Mouse (Mus musculus) midbrain, embryonic 11.5 days (tissue): ENCODE data around the gene Hps6. TPM values are rescaled to one million over a fixed set of nuclear protein-coding genes. Genes with fewer than 3 reads are reported as not detected.

Experiments used
- ATAC-seq: fragments of 200-750 bp; cut with Nextera tagmentation; 2 replicates; pipeline ENCODE4 v1.8.0; 2017; ENCODE audit warnings: moderate TSS enrichment, moderate library complexity; ENCODE audit not compliant: low FRiP score
- DNase-seq: peaks from one replicate; pipeline ENCODE4 v3.0.0; 2015; ENCODE audit warnings: low spot score; ENCODE audit errors: missing footprints
- H3K27ac ChIP-seq: fragments of 300-500 bp; sonication (generic); 2 replicates; pipeline ENCODE4 v1.5.1; 2014; ENCODE audit warnings: low read depth, low read length
- H3K27me3 ChIP-seq: fragments of 300-500 bp; sonication (generic); 2 replicates; pipeline ENCODE4 v1.6.1; 2014; ENCODE audit warnings: mild to moderate bottlenecking, low read length, moderate library complexity, mixed read lengths; ENCODE audit not compliant: control insufficient read depth, insufficient read depth
- H3K36me3 ChIP-seq: fragments of 300-500 bp; sonication (generic); 2 replicates; pipeline ENCODE4 v1.6.1; 2014; ENCODE audit warnings: mild to moderate bottlenecking, low read length, moderate library complexity, mixed read lengths; ENCODE audit not compliant: control insufficient read depth, insufficient read depth
- H3K4me1 ChIP-seq: fragments of 300-500 bp; sonication (generic); 2 replicates; pipeline ENCODE4 v1.6.1; 2014; ENCODE audit warnings: low read length; ENCODE audit not compliant: control insufficient read depth, insufficient read depth
- H3K4me2 ChIP-seq: fragments of 300-500 bp; sonication (generic); 2 replicates; pipeline ENCODE4 v1.6.1; 2014; ENCODE audit warnings: mild to moderate bottlenecking, moderate library complexity
- H3K4me3 ChIP-seq: fragments of 300-500 bp; sonication (generic); 2 replicates; pipeline ENCODE4 v1.5.1; 2014; ENCODE audit warnings: low read depth, low read length
- H3K9ac ChIP-seq: fragments of 300-500 bp; sonication (generic); 2 replicates; pipeline ENCODE4 v1.6.1; 2014; ENCODE audit warnings: low read length
- H3K9me3 ChIP-seq: fragments of 300-500 bp; sonication (generic); 2 replicates; pipeline ENCODE4 v1.6.1; 2016; ENCODE audit warnings: low read length; ENCODE audit not compliant: control insufficient read depth
- WGBS: fragments of 180-500 bp; shearing (Covaris S2); extraction: QIAGEN DNeasy Blood & Tissue Kit; methylation state at CpG from one replicate; pipeline ENCODE4 v1.1.7; 2014; 5-methylcytosine and 5-hydroxymethylcytosine counted together
- polyA plus RNA-seq: library from polyadenylated mRNA; unstranded; fragments of >200 nt; fragmentation: Nextera tagmentation; extraction: Ambion mirVana; gene quantifications from 2 replicates; pipeline ENCODE4 v1.2.1, GENCODE M21; 2014

The Hps6 gene
- polyA plus RNA-seq, 1 experiment from 2014 or later = 1.4 TPM

DNA sequence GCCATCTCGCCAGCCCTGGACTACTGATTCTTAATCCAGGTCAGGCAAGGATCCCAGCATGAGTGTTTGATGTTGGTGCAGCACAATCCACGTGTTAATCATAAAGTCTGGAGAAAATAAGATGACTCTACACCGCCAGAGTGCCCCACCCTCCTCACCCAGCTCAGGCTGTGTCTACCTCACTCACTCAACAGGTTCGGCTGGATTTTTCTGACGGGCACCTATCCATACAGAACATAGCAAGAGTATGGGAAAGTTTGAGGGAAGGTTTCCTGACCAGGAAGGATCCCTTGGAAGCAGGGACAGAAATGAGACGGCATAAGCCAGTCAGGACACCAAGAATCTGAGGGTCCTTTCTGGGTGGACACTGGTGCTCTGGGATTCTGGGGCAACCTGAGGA is 21.7 kb downstream of the Hps6 start:
- 86% methylated on average over 6 of the region's 6 CpGs for whole genome bisulfite sequencing
- no peak overlapping the region for H3K9ac ChIP-seq
- no peak overlapping the region for H3K27ac ChIP-seq
- DNase-seq = no peak
- H3K27me3 ChIP-seq = no peaks in the 10 kb centered on the region
- H3K4me1 ChIP-seq = no peaks in the 10 kb centered on the region
- no peak overlapping the region for H3K4me2 ChIP-seq
- no peak overlapping the region for H3K4me3 ChIP-seq
- no peak for ATAC-seq
- no peaks in the 10 kb centered on the region; the same call in 1 of the 2 replicates for H3K36me3 ChIP-seq
- no peaks in the 10 kb centered on the region for H3K9me3 ChIP-seq

DNA sequence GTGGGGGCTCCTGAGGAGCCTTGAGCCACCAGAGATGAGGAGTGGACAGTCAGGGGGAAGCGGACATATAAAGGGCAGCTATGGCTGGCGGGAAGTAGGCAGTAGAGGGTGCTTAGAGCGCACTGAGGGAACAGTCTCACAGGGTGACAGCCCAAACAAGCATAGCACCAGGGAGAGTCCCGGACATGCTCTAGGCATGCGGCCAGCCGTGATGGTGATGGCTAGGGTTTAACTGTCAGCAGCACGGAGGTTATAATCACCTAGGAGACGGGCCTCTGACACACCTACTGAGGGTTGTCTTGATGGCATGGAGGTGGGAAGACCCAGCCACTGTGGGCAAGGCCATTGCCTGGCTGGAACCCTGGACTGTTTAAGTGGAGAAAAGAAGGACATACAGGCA is 23.3 kb downstream of the Hps6 start:
- ATAC-seq = no peak
- Histone ChIP-seq H3K4me2 (no peak overlapping the region), H3K9me3 (no peaks in the 10 kb centered on the region), H3K27ac (no peak overlapping the region), H3K9ac (no peak overlapping the region), H3K4me3 (no peak overlapping the region), H3K27me3 (no peaks in the 10 kb centered on the region), H3K36me3 (no peaks in the 10 kb centered on the region; the same call in 1 of the 2 replicates), H3K4me1 (no peaks in the 10 kb centered on the region)
- no peak for DNase-seq
- WGBS = 62% methylated on average over 8 of the region's 8 CpGs

GRCm38 (mm10) chr19:46028747-46029320 is 25.5 kb downstream of the Hps6 start:
- H3K4me3 ChIP-seq = no peak overlapping the region
- ATAC-seq = no peak
- 74% methylated on average over 11 of the region's 11 CpGs for WGBS
- peak; percentile 12 for DNase-seq
- H3K9me3 ChIP-seq = no peaks in the 10 kb centered on the region
- no peaks in the 10 kb centered on the region for H3K27me3 ChIP-seq
- no peak overlapping the region for H3K4me2 ChIP-seq
- peaks cover 14% of the 10 kb centered on the region for H3K36me3 ChIP-seq
- H3K4me1 ChIP-seq = no peaks in the 10 kb centered on the region
- H3K27ac ChIP-seq = no peak overlapping the region
- H3K9ac ChIP-seq = no peak overlapping the region

DNA sequence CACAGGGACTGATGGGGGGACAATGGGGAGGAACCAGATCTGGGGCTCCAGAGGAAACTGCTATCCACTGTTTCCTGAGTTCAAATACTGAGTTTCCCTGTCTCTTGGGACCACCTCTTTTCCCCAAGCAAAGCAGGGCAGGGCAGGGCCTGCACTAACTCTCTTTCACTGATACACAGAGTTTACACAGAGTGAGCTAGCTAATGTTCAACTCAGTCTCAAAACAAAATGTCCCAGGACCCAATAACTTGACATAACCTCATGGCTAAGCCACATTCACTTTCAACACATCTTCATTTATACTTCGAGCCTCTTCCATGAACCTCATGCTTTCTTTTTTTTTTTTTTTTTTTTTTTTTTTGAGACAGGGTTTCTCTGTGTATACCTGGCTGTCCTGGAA is 26.3 kb downstream of the Hps6 start:
- no peaks in the 10 kb centered on the region for H3K4me1 ChIP-seq
- H3K27me3 ChIP-seq = no peaks in the 10 kb centered on the region
- ATAC-seq = no peak
- DNase-seq = peak; percentile 72
- H3K4me3 ChIP-seq = no peak overlapping the region
- no peak overlapping the region for H3K27ac ChIP-seq
- 95% methylated on average over 1 of the region's 1 CpGs for WGBS
- H3K9ac ChIP-seq = no peak overlapping the region
- H3K36me3 ChIP-seq = peaks cover 20% of the 10 kb centered on the region
- H3K4me2 ChIP-seq = no peak overlapping the region
- no peaks in the 10 kb centered on the region for H3K9me3 ChIP-seq

DNA sequence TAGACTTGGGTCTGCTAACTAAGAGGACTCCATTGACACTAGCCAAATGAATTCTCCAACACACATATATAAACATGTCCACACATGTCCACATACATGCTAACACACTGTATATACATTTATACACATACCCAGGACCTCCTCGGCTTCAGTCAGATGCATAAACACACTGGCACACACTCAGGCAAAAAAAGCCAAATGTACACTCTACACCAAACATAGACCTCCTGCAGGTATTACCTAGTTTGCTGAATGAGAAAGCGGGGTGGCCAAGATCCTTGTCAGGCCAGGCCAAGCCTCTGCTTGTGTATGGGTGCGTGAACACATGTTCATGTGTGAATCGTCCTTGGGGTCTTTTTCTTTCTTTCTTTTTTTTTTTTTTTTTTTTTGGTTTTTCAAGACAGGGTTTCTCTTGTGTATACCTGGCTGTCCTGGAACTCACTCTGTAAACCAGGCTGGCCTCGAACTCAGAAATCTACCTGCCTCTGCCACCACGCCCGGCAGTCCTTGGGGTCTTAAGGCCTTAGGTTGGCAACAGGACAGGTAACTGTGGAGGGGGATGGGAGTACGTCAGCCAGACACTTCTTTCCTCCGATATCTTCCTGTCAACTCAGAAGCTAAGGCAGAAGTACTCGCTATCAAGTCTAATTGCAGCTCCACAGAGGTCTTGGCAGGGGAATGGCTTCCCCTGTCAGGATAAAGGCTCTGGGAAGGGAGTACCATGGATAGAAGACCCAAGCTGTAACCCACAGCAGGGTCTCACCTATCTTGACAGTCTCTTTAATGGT is 27.1 kb downstream of the Hps6 start:
- peak; percentile 76 for DNase-seq
- 94% methylated on average over 10 of the region's 10 CpGs for WGBS

GRCm38 (mm10) chr19:46031689-46032432 is 28.6 kb downstream of the Hps6 start:
- H3K4me2 ChIP-seq = no peak overlapping the region
- peaks cover 40% of the 10 kb centered on the region for H3K36me3 ChIP-seq
- WGBS = 71% methylated on average over 9 of the region's 9 CpGs
- H3K27ac ChIP-seq = no peak overlapping the region
- H3K9me3 ChIP-seq = no peaks in the 10 kb centered on the region
- ATAC-seq (no peak), DNase-seq (peak; percentile 75)
- no peaks in the 10 kb centered on the region for H3K27me3 ChIP-seq
- H3K4me1 ChIP-seq = peaks cover 5% of the 10 kb centered on the region
- H3K9ac ChIP-seq = no peak overlapping the region
- H3K4me3 ChIP-seq = no peak overlapping the region

More for the DNA sequence above, 27.1 kb downstream of the Hps6 start:
- Histone ChIP-seq H3K4me2 (no peak overlapping the region), H3K27ac (no peak overlapping the region), H3K36me3 (peaks cover 27% of the 10 kb centered on the region), H3K9ac (no peak overlapping the region), H3K4me3 (no peak overlapping the region), H3K9me3 (no peaks in the 10 kb centered on the region), H3K4me1 (no peaks in the 10 kb centered on the region), H3K27me3 (no peaks in the 10 kb centered on the region)
- no peak for ATAC-seq

DNA sequence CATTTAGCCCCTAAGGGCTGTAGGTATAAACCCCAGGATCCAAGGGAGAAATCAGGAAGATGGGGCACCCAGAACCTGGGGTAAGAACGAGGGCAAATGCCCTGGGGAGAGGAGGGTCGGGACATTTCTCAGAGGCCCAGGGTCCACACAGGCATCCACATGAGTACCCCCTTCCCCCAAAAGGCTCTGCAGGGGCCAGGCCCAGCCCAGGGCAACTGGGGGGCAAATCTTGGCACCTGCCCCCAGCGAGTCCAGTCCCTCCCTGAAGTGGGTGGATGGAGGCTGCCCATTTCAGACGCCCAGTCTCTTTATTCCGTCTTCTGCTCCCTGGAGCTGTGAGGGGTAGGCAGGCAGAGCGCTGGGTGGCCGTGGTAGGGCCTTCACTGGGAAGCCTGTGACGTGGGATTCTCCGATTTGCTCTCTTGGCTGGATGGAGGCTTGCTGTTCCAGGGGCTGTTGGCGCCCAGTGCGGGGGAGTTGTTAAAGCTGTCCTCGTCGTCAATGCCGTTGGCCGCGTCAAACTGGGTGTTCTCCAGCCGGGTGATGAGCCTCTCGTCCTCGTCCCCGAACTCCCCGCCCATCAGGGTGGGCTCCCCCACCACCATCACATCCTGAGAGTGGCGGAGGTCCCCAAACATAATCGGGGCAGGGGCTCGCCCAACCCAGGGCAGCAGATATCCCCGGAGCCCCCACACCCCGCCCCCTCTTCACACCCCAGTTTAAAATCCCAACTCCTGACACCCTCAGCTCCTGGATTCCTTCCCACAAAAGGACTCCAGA is 29.6 kb downstream of the Hps6 start:
- Histone ChIP-seq H3K27me3 (no peaks in the 10 kb centered on the region), H3K4me2 (no peak overlapping the region), H3K4me1 (peaks cover 15% of the 10 kb centered on the region), H3K9me3 (no peaks in the 10 kb centered on the region), H3K9ac (no peak overlapping the region), H3K36me3 (peaks cover 40% of the 10 kb centered on the region), H3K27ac (no peak overlapping the region), H3K4me3 (no peak overlapping the region)
- ATAC-seq (no peak), DNase-seq (peak; percentile 10)
- 89% methylated on average over 26 of the region's 26 CpGs for WGBS

- 96% methylated on average over 11 of the region's 11 CpGs for whole genome bisulfite sequencing
- H3K9ac ChIP-seq = no peak overlapping the region
- DNase-seq (peak; percentile 77), ATAC-seq (no peak)
- H3K27me3 ChIP-seq = no peaks in the 10 kb centered on the region
- H3K4me1 ChIP-seq = peaks cover 17% of the 10 kb centered on the region
- no peaks in the 10 kb centered on the region for H3K9me3 ChIP-seq
- H3K36me3 ChIP-seq = peaks cover 40% of the 10 kb centered on the region
- no peak overlapping the region for H3K4me3 ChIP-seq
- no peak overlapping the region for H3K27ac ChIP-seq
- H3K4me2 ChIP-seq = no peak overlapping the region; the same call in 1 of the 2 replicates
These were observed 30.6 kb downstream of the Hps6 start for GRCm38 (mm10) chr19:46033911-46034310.
